Mouse (Mus musculus) CD4-positive helper T cell, adult 2 months (primary cell): ENCODE results near the gene Zcchc17.

Source experiments
- DNase-seq: peaks from one replicate; pipeline ENCODE4 v3.0.0-alpha.2; 2012; ENCODE audit warnings: low read depth, missing footprints, low spot score

The Zcchc17 gene

DNA sequence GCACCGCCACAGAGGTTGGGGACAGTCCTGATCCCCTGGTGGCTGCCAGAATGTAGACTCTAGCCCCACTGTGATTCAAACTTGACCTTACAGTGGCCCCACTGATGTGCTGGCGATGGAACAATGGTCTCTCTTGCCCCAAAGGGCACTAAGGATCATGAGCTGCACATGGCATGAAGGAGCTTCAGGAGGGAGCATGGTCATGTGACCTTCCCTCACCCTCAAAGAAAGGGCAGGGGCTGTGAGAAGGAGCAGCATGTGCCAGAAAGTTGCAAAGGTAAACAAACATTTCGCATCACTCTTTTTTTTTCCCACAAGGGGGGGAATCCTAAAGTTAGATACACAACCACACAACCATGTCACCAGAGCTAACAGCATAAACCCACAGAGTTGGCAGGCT is 41.6 kb downstream of the Zcchc17 start:
- no peak for DNase-seq

DNA sequence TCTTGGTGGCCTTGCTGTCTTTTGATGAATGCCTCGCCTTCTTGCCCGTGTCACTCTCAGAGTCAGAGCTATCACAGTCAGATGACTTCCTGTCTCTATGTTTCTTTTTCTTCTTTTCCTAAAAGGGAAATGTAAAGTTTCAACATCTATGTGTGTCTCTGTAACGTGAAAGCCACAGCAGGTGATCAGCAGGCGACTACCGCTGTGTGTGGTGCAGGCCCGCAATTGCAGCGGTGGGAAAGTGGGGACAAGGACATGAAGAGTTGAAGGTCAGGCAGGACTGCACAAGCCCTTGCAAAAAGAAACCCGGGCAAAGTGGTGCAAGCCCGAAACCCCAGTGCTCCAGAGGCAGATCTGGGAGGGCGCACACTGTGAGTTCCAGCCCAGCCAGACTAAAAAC is 43.1 kb downstream of the Zcchc17 start:
- peak; percentile 34 for DNase-seq

DNA sequence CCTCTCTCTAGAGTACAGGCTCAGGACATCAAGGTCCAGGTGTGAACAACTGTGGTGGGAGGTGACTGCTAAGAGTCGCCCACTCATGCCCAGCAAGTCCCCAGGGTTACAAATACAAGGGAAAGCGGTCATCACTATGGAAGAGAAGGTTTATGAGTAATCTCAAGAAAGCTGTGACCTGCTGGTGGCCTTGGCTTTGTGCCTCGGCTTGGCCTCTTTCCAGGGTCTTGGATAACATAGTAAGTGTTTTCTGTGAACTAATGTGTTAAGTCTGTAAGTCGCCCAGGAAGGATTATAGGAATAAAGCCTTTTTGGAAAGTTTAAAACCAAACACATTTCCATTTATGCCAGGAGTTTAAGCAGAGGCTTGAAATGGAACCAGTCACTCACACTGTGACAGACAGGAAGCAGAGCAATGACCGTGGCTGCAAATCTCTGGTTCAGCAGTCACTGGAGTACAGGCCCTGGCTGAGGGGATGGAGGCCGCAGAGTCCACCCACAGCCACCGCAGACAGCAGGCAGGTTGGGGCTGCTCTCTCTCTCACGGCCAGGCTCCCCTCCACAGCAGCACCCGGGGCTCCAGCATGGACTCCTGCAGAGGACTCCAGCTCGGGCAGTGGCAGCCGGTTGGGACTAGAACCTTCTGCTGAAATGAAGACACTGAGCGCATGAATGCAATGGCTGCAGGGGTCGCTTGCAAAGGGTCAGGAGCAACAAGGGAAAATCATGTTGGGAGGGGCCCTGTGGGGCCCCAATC is 43.8 kb downstream of the Zcchc17 start:
- DNase-seq = no peak

DNA sequence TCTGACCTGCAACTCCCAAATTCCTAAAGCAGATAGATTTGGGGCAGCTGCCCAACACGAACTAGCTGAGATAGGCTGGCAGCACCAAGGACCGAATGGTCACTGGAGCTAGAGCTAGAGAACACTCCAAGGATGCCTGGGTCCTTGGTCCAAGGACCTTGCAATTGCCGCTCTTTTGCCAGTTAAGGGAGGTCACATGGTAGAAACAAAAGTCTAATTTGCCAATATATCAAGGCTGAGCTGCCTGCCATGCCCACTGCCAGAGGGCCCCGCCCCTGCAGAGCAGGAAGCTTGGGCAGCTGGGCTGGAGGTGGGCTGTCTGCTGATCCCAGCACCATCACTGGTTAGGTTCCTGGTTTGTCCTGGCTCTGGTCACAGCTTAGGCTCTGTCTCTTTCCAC is 46.2 kb downstream of the Zcchc17 start:
- no peak for DNase-seq

DNA sequence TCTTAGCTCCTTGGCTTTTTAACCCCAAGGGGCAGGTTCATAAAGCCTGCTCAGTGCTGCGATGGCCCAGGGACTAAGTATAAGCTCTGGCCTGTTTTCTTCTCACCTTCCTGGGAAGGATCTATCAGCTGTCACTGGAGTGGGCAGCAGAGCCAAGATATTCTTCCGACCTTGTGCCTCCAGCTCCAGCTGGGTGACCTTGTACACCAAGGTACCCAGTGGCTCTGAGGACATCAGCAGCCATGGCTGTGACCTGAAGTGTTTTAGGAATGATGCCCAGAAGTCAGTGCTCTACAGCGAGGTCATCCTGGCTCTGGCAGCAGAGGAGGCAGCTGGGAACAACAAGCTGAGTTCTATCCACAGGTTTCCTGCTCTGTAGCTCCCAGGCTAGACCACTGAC is 47.2 kb downstream of the Zcchc17 start:
- no peak for DNase-seq

DNA sequence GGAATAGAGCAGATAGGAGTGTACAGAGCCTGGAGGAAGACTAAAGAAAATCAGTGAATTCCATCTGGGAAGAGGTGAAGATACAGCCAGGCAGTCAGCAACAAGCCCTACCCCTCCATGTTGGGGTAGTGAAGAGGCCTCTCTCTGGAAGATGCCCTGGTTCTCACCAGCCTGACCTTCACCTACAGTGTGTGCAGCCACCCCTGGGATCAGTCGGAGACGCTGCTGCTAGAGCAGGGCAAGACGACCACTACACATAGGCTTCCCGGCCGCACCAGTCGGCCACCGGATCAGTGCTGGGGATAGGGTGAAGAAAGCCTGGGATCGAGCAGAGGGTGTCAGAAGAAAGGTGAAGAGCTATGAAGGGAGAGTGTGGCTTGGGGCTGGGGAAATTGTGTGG is 50.5 kb downstream of the Zcchc17 start:
- DNase-seq = no peak

DNA sequence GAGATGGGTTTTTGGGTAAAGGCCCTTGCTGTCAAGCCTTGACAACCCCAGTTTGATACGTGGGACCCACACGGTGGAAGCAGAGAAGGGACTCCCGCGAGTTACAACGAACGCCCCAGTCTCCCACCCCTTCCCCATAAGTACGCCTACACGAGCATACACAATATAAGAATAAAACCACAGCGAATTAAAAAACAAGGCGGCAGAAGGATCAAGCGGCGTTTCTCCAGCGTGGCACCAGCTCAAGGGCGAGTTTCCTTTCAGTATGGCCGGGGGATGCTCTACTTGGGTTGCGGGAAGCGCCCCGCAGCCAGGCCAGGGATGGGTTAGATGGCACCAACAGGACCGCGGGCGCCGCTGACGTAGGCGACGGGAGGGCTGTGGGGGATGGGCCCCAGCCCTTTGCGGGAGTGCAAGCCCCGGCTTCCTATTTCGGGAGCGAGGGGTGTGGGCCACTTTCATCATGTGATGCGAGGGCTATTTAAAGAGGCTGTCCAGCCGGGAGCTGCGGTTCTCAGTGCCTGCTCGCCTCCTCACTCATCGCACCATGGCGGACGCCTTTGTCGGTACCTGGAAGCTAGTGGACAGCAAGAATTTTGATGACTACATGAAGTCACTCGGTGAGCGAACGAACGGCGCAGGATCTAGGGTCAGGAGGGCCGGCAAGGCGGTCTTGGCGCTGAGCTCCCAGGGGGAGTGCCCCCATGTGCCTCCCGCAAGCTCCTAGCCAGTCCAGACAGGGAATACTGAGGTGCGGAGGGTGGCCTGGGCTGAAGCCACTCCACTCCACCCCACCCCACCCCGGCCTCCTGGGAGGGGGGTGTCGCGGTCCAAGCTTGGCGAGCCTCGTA is 51.3 kb downstream of the Zcchc17 start, which contains the start of the genes Fabp3 and Gm10570:
Fabp3 (plus strand) TSS at position 365 of the 851 bp plus-strand sequence.
Gm10570 (minus strand) TSS at position 444 of the 851 bp plus-strand sequence.
- DNase-seq = peak; percentile 25

DNA sequence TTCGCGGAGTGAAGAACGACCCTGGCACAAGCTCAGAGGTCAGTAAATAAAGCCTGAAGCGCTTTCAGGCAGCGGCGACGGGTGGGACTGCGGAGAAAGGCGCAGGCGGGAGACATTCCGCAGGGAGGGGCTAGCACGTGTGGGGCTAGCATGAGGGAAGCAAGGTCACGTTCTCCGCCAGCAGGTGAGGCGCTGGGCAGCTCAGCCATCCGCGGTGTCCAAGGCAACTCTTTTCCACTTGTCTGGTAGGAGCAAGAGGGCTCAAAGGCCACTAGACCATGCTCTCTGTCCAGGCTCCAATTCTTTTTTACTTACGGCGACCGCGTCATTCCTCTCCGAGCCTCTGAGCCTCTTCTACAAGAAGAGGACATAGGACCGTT is 51.9 kb downstream of the Zcchc17 start:
- no peak for DNase-seq

DNA sequence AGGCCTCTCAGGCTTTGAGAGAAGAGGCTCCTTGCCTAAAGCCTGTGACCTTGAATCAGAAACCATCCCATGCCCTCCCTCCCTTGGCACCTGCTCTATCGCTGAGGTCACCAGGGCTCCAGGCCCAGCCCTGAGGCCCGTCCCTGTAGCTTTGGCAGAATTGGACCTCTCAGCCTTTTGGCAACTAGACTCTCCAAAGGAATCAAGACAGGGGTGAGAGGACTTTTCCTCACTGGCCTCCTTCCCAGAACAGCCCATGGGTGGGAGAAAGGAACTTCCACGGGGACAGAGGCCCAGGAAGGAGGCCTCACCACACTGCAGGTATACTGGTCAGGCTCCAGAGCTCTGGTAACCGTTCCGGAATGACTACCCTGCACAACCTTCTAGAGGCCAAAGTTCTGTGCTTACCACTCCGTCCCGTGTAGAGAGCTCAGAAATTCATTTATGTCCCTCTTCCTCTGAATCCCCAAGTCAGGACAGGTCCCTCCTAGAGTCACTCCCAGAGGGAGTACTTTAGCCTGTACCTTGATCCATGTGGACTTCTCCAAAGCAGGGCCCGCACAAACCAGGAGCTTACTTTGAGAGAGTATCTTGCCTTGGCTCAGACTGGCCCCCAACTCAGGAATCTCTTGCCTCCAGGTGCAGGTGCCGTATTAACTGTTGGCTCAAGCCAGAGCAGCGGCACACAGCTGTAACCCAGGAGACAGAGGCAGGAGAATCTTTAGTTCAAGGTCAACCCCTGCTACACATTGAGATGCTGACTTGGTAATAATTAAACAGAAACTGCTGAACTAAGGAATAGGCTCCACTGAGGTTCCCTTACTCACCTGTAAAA is 52.7 kb downstream of the Zcchc17 start:
- no peak for DNase-seq

DNA sequence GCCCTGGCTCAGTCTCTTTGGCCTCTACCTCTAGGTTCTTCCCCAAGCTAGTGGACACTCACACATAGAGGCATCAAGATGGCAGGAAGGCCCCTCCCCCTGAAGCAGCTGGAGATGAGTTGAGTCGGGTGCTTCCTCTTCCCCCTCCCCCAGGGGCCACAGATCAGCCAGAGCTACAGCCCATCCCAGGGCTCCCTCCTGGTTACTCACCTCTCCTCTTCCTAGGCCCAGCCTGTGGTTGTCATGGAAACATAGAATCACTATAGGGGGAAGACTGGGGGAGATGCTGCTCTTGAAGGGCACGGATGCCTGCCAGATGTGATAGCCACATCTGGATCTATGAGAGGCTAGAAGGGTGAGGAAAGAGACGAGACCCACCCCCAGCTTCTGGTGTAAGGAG is 55.0 kb downstream of the Zcchc17 start:
- no peak for DNase-seq

DNA sequence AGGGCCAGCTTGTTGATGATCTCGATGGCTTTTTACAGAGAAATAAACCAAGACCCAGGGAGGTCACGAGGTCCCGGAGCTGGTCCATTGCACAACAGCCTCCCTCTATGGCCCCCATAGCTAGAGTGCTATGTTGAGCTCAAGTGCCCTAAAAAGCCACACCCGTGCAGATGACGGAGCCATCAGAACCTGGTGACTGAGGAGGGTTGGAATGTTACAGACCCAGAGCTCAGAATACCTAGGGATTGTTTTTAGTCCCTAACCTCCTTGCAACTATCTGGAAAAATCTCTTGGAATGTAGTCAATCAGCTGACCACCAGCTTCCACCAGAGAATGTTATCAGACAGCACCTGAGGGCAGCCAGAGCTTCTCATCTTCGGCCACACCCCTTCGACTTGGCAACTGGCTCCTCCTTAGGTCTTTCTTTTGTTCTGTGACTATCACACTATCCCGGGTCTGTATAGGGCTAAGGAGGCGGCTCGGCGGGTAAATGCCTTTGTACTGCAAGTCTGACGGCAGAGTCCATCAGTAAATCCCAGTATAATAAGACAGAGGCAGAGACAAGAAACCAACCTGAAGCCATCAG is 57.4 kb downstream of the Zcchc17 start:
- DNase-seq = no peak

DNA sequence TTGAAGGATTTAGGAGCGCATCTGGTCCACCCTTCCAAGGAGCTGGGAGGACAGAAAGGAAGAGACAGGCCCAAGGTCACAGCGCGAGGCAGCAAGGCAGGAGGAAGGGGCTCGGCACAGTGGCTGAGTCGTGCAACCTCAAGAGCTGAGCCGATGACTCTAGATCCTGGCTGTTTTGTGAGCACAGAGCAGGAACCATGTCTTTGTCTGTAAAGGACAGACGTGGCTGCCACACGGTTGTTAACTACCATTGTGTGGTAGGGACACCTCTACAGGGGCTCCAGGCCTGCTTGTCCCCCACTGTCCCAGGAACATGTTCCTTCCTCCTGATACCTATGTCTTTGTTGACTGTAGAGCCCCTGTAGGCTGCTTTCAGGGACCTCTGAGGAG is 60.1 kb downstream of the Zcchc17 start:
- DNase-seq = no peak

DNA sequence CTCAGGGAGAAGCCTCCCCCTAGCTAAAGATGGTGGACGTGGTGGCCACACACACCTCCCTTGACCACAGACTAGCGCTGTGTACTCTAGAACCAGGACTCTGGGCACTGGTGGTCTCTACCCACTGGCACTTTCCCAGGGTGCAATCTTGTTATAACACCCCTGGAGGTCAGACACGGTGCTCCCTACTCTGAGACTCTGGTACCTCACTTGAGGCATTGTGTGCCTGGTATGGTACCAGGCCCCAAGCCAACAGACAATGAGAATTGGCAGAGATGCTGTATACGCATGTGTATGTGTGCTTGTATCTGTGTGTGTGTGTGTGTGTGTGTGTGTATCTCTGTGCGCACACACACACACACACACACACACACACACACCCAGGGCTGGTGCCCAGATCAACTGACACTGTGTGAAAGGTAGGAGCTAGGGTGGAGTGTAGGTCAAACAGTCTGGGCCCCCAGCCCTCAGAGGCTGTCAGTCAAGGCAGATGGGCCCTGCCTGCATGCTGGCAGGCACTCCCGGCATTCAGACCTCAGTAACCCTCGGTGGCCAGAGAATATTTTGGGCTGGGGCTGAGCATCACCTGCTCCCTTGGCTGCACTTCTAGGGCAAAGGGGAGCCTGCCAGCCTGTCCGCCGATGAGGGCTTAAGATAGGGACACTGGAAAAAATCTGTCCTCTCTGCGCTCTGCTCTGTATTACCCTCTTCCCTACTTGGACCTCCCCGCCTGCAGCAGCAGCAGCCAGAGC is 60.7 kb downstream of the Zcchc17 start:
- no peak for DNase-seq

DNA sequence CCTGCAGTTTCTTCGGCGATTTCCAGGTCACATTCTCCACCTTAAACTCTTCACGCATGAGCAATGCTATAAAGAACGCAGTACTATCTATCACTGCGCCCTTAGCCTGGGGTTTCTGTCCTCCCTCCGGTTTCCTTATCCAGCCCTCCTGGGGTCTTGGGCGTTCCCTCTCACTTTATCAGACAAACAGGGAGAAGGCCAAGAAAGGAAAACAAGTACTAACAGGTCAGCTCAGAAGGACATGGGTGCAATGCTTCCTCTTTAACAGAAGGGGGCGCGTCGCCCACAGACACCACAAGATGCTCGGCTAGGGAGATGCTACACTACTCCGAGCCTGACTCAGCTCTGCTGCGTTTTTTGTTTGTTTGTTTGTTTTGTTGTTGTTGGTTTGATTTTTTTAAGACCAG is 62.6 kb downstream of the Zcchc17 start:
- DNase-seq = peak; percentile 41

DNA sequence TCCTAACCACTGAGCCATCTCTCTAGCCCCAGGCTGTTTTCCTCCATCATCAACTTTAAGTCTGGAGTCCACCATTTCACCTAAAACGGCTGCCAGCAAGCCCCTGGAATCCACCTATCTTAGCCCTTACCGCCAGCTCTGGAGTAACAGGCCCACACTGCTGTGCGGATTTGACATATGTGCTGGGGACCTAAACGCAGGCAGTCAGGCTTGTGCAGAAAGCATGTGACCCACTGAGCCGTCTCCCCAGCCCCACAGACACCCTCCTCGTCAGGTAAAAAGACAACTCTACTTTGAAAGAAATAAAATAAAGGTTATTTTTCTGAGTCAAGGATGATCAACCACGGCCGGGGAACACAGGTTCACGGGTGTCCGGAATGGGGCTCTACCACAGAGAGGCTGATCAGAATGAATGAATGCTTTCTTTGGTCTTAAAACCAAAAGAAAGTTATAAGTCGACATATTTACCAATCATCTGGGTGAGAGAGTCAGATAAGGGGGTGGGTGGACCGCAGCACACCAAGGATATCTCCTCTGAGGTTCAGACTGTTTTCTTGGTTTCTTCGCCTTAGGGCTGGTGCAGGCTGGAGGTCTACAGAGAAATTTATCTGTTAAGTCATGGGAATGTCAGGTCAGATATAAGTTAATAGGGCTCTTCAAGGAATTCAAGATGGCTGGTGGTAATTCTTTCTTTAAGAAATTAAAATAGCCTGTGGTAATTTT is 63.3 kb downstream of the Zcchc17 start:
- DNase-seq = no peak

DNA sequence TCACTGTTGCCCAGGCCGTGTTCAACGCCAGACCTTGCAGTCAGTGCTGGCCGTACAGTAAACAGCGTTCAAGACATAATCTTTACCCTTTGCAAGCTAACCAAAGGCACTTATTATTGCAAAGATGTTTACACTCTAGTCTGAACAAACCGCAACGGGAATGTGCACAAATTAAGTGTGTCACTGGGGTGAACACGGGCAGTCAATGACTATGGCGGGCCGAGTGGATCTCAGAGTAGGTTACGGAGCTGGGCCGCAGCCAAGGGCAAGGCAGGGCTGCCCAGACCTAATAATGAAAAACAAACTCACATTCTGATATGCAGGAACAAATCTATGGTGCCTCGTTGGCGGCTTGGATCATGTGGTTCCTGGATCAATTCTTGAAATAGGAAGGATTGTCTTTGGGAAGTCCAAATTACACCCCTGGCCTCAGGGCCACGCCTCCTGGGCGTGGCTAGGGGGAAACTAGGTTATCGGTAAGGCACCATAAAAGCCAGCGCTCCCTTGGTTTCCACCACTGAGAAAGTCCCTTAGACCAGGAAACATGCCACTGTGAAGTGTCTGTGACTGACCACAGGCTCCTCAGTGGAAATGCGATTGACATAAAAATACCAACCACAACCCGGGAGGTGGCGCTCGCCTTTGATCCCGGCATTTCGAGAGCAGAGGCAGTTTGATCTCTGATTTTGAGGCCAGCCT is 64.5 kb downstream of the Zcchc17 start:
- no peak for DNase-seq

DNA sequence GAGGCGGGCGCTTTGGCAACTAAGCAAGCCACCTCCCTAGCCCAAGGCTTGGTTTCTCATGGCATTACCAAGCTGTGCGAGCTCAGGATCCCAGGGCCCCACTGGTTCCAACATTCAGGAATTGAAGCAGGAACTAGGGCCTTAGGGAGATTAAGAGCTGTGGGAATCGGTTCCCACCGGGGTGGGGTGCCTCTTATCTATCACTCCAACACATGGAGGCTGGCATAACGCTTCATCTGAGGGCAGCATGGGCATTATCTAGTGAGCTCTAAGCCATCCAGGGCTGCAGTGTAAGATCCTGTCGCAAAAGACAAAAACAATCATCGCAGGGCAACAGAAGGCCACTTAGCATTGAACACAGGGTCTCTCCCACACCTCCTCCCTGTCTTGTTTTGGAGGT is 65.2 kb downstream of the Zcchc17 start:
- DNase-seq = no peak

DNA sequence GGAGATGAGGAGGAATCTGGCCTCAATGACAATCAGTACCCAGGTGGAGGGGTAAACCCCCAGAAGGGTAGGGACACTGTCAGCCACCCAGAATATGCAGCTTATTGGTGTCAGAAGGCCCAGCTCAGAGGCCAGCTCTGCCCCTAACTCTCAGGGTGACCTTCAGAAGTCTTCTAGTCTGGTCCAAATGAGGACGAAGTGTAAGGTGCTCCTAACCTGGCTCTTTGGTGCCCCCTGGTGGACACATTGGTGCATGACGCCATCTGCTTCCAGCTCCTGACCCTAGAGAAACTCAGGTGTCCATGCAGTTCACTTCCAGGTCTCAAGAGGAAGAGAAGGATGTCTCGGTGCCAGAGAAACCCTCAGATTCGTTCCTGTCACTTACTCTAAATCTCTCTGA is 67.5 kb downstream of the Zcchc17 start:
- peak; percentile 63 for DNase-seq

DNA sequence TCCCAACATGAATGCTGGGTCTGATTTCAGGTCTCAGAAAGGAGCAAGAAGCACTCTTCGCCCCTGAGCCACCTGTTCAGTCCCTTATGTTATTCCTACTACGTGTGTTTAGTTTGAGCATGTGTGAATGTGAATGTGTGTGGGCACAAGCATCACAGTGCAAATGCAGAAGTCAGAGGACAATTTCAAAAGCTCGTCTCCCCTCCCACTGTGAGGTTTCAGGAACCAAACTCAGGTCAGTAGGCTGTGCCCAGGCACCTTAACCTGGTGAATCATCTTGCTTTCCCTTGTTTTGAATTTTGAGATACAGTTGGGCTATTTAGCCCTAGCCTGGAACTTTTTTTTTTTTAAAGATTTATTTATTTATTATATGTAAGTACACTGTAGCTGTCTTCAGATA is 69.9 kb downstream of the Zcchc17 start:
- DNase-seq = no peak

DNA sequence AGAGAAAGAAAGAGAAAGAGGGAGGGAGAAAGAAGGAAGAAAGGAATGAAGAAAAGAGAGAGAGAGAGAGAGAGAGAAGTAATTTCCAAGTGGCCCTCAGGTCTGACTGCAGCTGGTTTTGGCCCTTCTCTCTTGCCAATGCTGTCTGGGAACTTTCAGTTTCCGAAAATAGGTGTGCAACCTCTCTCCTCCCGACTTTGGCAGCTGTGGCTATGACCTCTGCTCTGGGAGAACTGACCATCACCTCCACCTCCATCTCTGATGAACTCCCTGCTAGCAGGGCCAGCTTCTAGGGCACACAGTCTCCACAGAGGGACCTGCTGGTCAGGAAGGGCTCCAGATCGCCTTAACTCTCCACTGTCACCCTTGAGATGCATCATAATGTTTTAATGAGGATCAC is 73.2 kb downstream of the Zcchc17 start:
- no peak for DNase-seq
